Comparison of ENCODE assay signal across 8 mouse cellular contexts in genomic region chr19:10602247-10602769, GRCm38 (mm10). TPM values are rescaled to one million over a fixed set of nuclear protein-coding genes. Genes with fewer than 3 reads are reported as not detected.
DNase-seq lines count a peak whose midpoint lies in the region; ATAC-seq and TF ChIP-seq lines count a peak whose summit lies in the region.

No protein-coding gene starts in this region.

- peaks cover 35% of the 10 kb centered on the region for H3K4me1 ChIP-seq in lung, embryonic 15.5 days
- H3K4me1 ChIP-seq in brown adipose tissue, adult 24 weeks (ENCODE audit: control insufficient read depth, insufficient read depth, insufficient read length, low read length) = no peaks in the 10 kb centered on the region; the same call in 1 of the 2 replicates
- H3K4me1 ChIP-seq in hindbrain, embryonic 15.5 days (replicated peaks) = peaks cover 39% of the 10 kb centered on the region

- WGBS in lung, embryonic 15.5 days = 6% methylated on average over 6 of the region's 6 CpGs
- WGBS in hindbrain, embryonic 15.5 days = under 1% methylated on average over 6 of the region's 6 CpGs

- TF ChIP-seq POLR2A in myocyte (IDR thresholded peaks at IDR 0.05; ENCODE audit: insufficient read length, low read depth) = no peak

- no peak for DNase-seq in lung, postnatal 25 days (ENCODE audit: low spot score)
- no peak for DNase-seq in gastrocnemius, postnatal 14 days
- DNase-seq in frontal cortex, postnatal 14 days (ENCODE audit: low spot score in 2 of 2) = no peak
- DNase-seq in cerebellum, adult 9-10 months = no peak

- H3ac ChIP-seq in myocyte (ENCODE audit: control insufficient read depth, insufficient read length) = no peak overlapping the region

- intact Hi-C loops in gastrocnemius, postnatal 14 days (cut with DNase I; ENCODE audit: low total_unique reads) = no loop called here

- no peaks in the 10 kb centered on the region for H3K36me3 ChIP-seq in lung, embryonic 15.5 days
- H3K36me3 ChIP-seq in hindbrain, embryonic 15.5 days = no peaks in the 10 kb centered on the region
- no peaks in the 10 kb centered on the region for H3K36me3 ChIP-seq in myocyte (ENCODE audit: control insufficient read depth, insufficient read depth)

- peak overlapping the region; percentile 60 for H3K4me2 ChIP-seq in lung, embryonic 15.5 days
- H3K4me2 ChIP-seq in hindbrain, embryonic 15.5 days = peak overlapping the region; percentile 64
- peak overlapping the region; percentile 95 for H3K4me2 ChIP-seq in myocyte (ENCODE audit: low read depth)

- no peaks in the 10 kb centered on the region for H3K27me3 ChIP-seq in lung, embryonic 15.5 days
- H3K27me3 ChIP-seq in hindbrain, embryonic 15.5 days = no peaks in the 10 kb centered on the region
- H3K27me3 ChIP-seq in myocyte (ENCODE audit: control insufficient read depth, insufficient read depth, insufficient read length) = no peaks in the 10 kb centered on the region

- peaks cover 19% of the 10 kb centered on the region for H3K79me2 ChIP-seq in myocyte (ENCODE audit: control insufficient read depth, insufficient read depth)

- H3K9me3 ChIP-seq in lung, embryonic 15.5 days = no peaks in the 10 kb centered on the region
- H3K9me3 ChIP-seq in hindbrain, embryonic 15.5 days = no peaks in the 10 kb centered on the region

- H3K27ac ChIP-seq in lung, embryonic 15.5 days = peak overlapping the region; percentile 89
- peak overlapping the region; percentile 72 for H3K27ac ChIP-seq in brown adipose tissue, adult 24 weeks (replicated peaks; ENCODE audit: low read depth, low read length)
- peak overlapping the region; percentile 90 for H3K27ac ChIP-seq in hindbrain, embryonic 15.5 days (replicated peaks)

- H3K9ac ChIP-seq in lung, embryonic 15.5 days = peak overlapping the region; percentile 52
- peak overlapping the region; percentile 50 for H3K9ac ChIP-seq in hindbrain, embryonic 15.5 days

- H3K4me3 ChIP-seq in lung, embryonic 15.5 days = peak overlapping the region; percentile 33
- H3K4me3 ChIP-seq in brown adipose tissue, adult 24 weeks (ENCODE audit: insufficient read depth, low read depth, low read length) = peak overlapping the region; percentile 55
- H3K4me3 ChIP-seq in hindbrain, embryonic 15.5 days = peak overlapping the region; percentile 33
- H3K4me3 ChIP-seq in myocyte = peak overlapping the region; percentile 2

- ATAC-seq in lung, embryonic 15.5 days (ENCODE audit: borderline replicate concordance, extremely low read depth, low FRiP score, low TSS enrichment) = no peak
- 0 out of 2 replicates have a peak, but pooled peaks have one; percentile 7 for ATAC-seq in hindbrain, embryonic 15.5 days (ENCODE audit: low FRiP score, low read depth)

TF ChIP-seq in myocyte, 11 proteins besides CTCF, POLR2A, EP300 and RAD21:
- TF ChIP-seq CEBPB (IDR thresholded peaks at IDR 0.05; ENCODE audit: insufficient read depth, poor library complexity, severe bottlenecking) (peak; percentile 41; the same call in 1 of the 2 replicates), MYOD1 (IDR thresholded peaks at IDR 0.05; ENCODE audit: control insufficient read depth in 1 of 3, insufficient read length in 2 of 3, low read depth in 2 of 3) (no peak)

RNA-seq across cellular contexts. Expression of gene Ddb1, which starts 2.8 kb away (rescaled TPM):
- polyA plus RNA-seq in lung, embryonic 15.5 days (2015; fragmentation: Nextera tagmentation; extraction: Ambion mirVana) = 369 and 379 TPM in 2 replicates
- polyA plus RNA-seq in brown adipose tissue, adult 24 weeks (2012; ENCODE audit: insufficient read depth, insufficient read length, missing spikeins) = 89.1 and 92.5 TPM in 2 replicates
- 221 and 229 TPM in 2 replicates for polyA plus RNA-seq in hindbrain, embryonic 15.5 days (2015; fragmentation: Nextera tagmentation; extraction: Ambion mirVana)
- 571 TPM for polyA plus RNA-seq in myocyte (2012; fragmentation: generic; extraction: Trizol)
- total RNA-seq in gastrocnemius, postnatal 14 days (2021) = 100 to 1,000 TPM; 143 to 164 TPM

RNA-seq across cellular contexts. Expression of gene Tkfc, which starts 3.1 kb away (rescaled TPM):
- 16.1 and 16.2 TPM in 2 replicates for polyA plus RNA-seq in lung, embryonic 15.5 days (2015; fragmentation: Nextera tagmentation; extraction: Ambion mirVana)
- 8.0 and 11.4 TPM in 2 replicates for polyA plus RNA-seq in brown adipose tissue, adult 24 weeks (2012; ENCODE audit: insufficient read depth, insufficient read length, missing spikeins)
- polyA plus RNA-seq in hindbrain, embryonic 15.5 days (2015; fragmentation: Nextera tagmentation; extraction: Ambion mirVana) = 22.0 and 28.3 TPM in 2 replicates
- polyA plus RNA-seq in myocyte (2012; fragmentation: generic; extraction: Trizol) = 16.7 TPM
- total RNA-seq in gastrocnemius, postnatal 14 days (2021) = 1 to 10 TPM; 6.4 to 7.2 TPM

RNA-seq across cellular contexts. Expression of gene Tmem138, which starts 25.1 kb away (rescaled TPM):
- 39.4 and 40.3 TPM in 2 replicates for polyA plus RNA-seq in lung, embryonic 15.5 days (2015; fragmentation: Nextera tagmentation; extraction: Ambion mirVana)
- 5.0 and 6.6 TPM in 2 replicates for polyA plus RNA-seq in brown adipose tissue, adult 24 weeks (2012; ENCODE audit: insufficient read depth, insufficient read length, missing spikeins)
- polyA plus RNA-seq in hindbrain, embryonic 15.5 days (2015; fragmentation: Nextera tagmentation; extraction: Ambion mirVana) = 40.2 and 41.4 TPM in 2 replicates
- 16.0 TPM for polyA plus RNA-seq in myocyte (2012; fragmentation: generic; extraction: Trizol)
- 1 to 10 TPM; 1.3 to 2.0 TPM for total RNA-seq in gastrocnemius, postnatal 14 days (2021)

RNA-seq across cellular contexts. Expression of gene Cyb561a3, which starts 25.3 kb away (rescaled TPM):
- polyA plus RNA-seq in lung, embryonic 15.5 days (2015; fragmentation: Nextera tagmentation; extraction: Ambion mirVana) = 20.4 and 21.7 TPM in 2 replicates
- 7.2 TPM in 2 replicates for polyA plus RNA-seq in brown adipose tissue, adult 24 weeks (2012; ENCODE audit: insufficient read depth, insufficient read length, missing spikeins)
- 19.9 and 20.3 TPM in 2 replicates for polyA plus RNA-seq in hindbrain, embryonic 15.5 days (2015; fragmentation: Nextera tagmentation; extraction: Ambion mirVana)
- 21.7 TPM for polyA plus RNA-seq in myocyte (2012; fragmentation: generic; extraction: Trizol)
- 1 to 10 TPM; 3.8 to 4.1 TPM for total RNA-seq in gastrocnemius, postnatal 14 days (2021)

RNA-seq across cellular contexts. Expression of gene Vwce, which starts 31.7 kb away (rescaled TPM):
- polyA plus RNA-seq in lung, embryonic 15.5 days (2015; fragmentation: Nextera tagmentation; extraction: Ambion mirVana) = 0.52 and 1.3 TPM in 2 replicates
- polyA plus RNA-seq in brown adipose tissue, adult 24 weeks (2012; ENCODE audit: insufficient read depth, insufficient read length, missing spikeins) = not detected in 2 replicates
- 0.94 and 1.3 TPM in 2 replicates for polyA plus RNA-seq in hindbrain, embryonic 15.5 days (2015; fragmentation: Nextera tagmentation; extraction: Ambion mirVana)
- polyA plus RNA-seq in myocyte (2012; fragmentation: generic; extraction: Trizol) = 0.05 TPM
- total RNA-seq in gastrocnemius, postnatal 14 days (2021) = under 1 TPM; 0.04 to 0.10 TPM

Comparison
In these comparisons a context has a peak if more than half of its experiments do, and no peak if none do; other contexts are left out.
1. H3K4me3 ChIP-seq: peak in every context shown above with its lines; median percentile 55 in brown adipose tissue, adult 24 weeks; 33 in lung, embryonic 15.5 days; 33 in hindbrain, embryonic 15.5 days; 2 in myocyte.